Mouse (Mus musculus) liver, embryonic 14.5 days (tissue): ENCODE measurements around the gene Ptprf.

Source experiments
- CTCF ChIP-seq: IDR thresholded peaks from 2 replicates; pipeline ENCODE4 v1.5.1; 2016; ENCODE audit warnings: antibody characterized with exemption, low read depth, control low read depth
- EP300 ChIP-seq: IDR thresholded peaks from 2 replicates; pipeline ENCODE4 v1.6.1; 2016; ENCODE audit warnings: antibody characterized with exemption, low read depth

DNA sequence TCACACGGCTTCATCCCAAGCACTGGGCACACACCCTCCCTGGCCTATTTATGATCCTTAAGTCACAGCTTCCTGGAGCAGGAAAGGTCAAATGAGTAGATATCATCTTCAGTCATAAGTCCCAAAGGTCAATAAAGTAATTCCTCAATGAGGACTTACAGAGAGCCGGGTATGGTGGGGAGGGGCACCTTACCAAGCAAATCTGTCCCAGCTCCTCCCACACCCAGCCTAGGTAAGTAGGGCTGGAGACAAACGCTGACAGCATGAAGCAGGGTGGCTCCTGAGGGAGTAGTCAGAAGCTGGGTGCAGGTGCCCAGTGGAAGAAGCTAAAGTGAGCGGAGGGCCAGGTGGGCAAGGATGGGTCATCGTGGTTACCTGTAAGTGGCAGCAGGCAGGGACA, 36.3 kb downstream of the Ptprf start:
- TF ChIP-seq EP300 (no peak), CTCF (no peak)
